Mouse (Mus musculus) midbrain, embryonic 13.5 days (tissue): ENCODE results near the gene Wnt9b. TPM values are rescaled to one million over a fixed set of nuclear protein-coding genes. Genes with fewer than 3 reads are reported as not detected.
A peak's percentile ranks its signal among the peaks of the same experiment; 100 is the strongest.

ENCODE experiments used
- ATAC-seq: fragments of 200-750 bp; cut with Nextera tagmentation; 2 replicates; pipeline ENCODE4 v1.8.0; 2017; ENCODE audit warnings: mild to moderate bottlenecking, moderate TSS enrichment, moderate library complexity
- H3K27ac ChIP-seq: fragments of 300-500 bp; sonication (generic); 2 replicates; pipeline ENCODE4 v1.5.1; 2015; ENCODE audit warnings: inconsistent platforms, mild to moderate bottlenecking, moderate library complexity
- H3K27me3 ChIP-seq: fragments of 300-500 bp; sonication (generic); 2 replicates; pipeline ENCODE4 v1.6.1; 2015; ENCODE audit warnings: mild to moderate bottlenecking, inconsistent platforms
- H3K36me3 ChIP-seq: fragments of 300-500 bp; sonication (generic); 2 replicates; pipeline ENCODE4 v1.6.1; 2015; ENCODE audit warnings: mild to moderate bottlenecking, inconsistent platforms
- H3K4me1 ChIP-seq: fragments of 300-500 bp; sonication (generic); replicated peaks from 2 replicates; pipeline ENCODE4 v1.6.1; 2015; ENCODE audit warnings: inconsistent platforms
- H3K4me2 ChIP-seq: fragments of 300-500 bp; sonication (generic); replicated peaks from 2 replicates; pipeline ENCODE4 v1.6.1; 2015; ENCODE audit warnings: moderate library complexity, mild to moderate bottlenecking, inconsistent platforms
- H3K4me3 ChIP-seq: fragments of 300-500 bp; sonication (generic); replicated peaks from 2 replicates; pipeline ENCODE4 v1.5.1; 2015; ENCODE audit warnings: mild to moderate bottlenecking, inconsistent platforms
- H3K9ac ChIP-seq: fragments of 300-500 bp; sonication (generic); replicated peaks from 2 replicates; pipeline ENCODE4 v1.6.1; 2015; ENCODE audit warnings: mild to moderate bottlenecking, inconsistent platforms
- H3K9me3 ChIP-seq: fragments of 300-500 bp; sonication (generic); 2 replicates; pipeline ENCODE4 v1.6.1; 2016; ENCODE audit warnings: mild to moderate bottlenecking, inconsistent platforms
- WGBS: fragments of 180-500 bp; shearing (Covaris S2); methylation state at CpG from one replicate; pipeline ENCODE4 v1.1.7; 2015; 5-methylcytosine and 5-hydroxymethylcytosine counted together
- polyA plus RNA-seq: library from polyadenylated mRNA; unstranded; fragments of >200 nt; fragmentation: Nextera tagmentation; extraction: Ambion mirVana; gene quantifications from 2 replicates; pipeline ENCODE4 v1.2.1, GENCODE M21; 2015

Wnt9b gene
- polyA plus RNA-seq, 1 experiment from 2014 or later, result 0.52 TPM

- Histone ChIP-seq H3K4me1 (peaks cover 26% of the 10 kb centered on the region), H3K9ac (peak overlapping the region; percentile 87), H3K27ac (peak overlapping the region; percentile 95), H3K4me2 (peak overlapping the region; percentile 73), H3K36me3 (0 out of 2 replicates have a peak, but pooled peaks cover 3% of the 10 kb centered on the region), H3K27me3 (no peaks in the 10 kb centered on the region), H3K9me3 (no peaks in the 10 kb centered on the region), H3K4me3 (peak overlapping the region; percentile 88)
- WGBS, result 2% methylated on average over 18 of the region's 18 CpGs
- ATAC-seq, result no peak; the same call in 1 of the 2 replicates
Measured at GRCm38 (mm10) chr11:103696851-103697564, 52.6 kb downstream of the Wnt9b start.

DNA sequence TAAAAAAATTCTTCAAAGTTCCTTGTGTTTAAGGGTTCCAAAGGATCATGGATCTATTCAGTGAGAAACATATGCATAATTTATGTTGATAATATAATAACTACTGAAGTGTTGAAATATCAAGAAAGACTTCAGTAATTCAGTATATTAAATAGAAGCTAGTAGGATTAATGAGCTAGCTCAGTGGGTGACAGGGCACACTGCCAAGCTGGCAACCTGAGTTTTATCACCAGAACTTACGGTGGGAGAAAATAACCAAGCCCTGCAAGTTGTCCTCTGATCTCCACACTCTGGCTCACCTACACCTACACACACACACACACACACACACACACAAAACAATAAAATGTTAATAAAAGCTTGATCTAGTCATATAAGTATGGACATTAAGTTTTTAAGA is 56.4 kb downstream of the Wnt9b start:
- WGBS, result 75% methylated on average over 1 of the region's 1 CpGs
- no peak overlapping the region for H3K4me3 ChIP-seq
- H3K4me2 ChIP-seq, result no peak overlapping the region
- H3K36me3 ChIP-seq, result peaks cover 13% of the 10 kb centered on the region
- peaks cover 27% of the 10 kb centered on the region for H3K4me1 ChIP-seq
- no peaks in the 10 kb centered on the region for H3K27me3 ChIP-seq
- H3K9ac ChIP-seq, result no peak overlapping the region
- H3K27ac ChIP-seq, result no peak overlapping the region
- ATAC-seq, result no peak
- no peaks in the 10 kb centered on the region for H3K9me3 ChIP-seq

GRCm38 (mm10) chr11:103691036-103691435 is 58.6 kb downstream of the Wnt9b start:
- WGBS, result 94% methylated on average over 1 of the region's 1 CpGs

GRCm38 (mm10) chr11:103688980-103689378 is 60.6 kb downstream of the Wnt9b start:
- Histone ChIP-seq H3K4me3 (no peak overlapping the region), H3K9me3 (no peaks in the 10 kb centered on the region), H3K9ac (no peak overlapping the region), H3K4me2 (no peak overlapping the region), H3K27ac (no peak overlapping the region), H3K27me3 (no peaks in the 10 kb centered on the region), H3K36me3 (peaks cover 51% of the 10 kb centered on the region), H3K4me1 (0 out of 2 replicates have a peak, but pooled peaks cover 8% of the 10 kb centered on the region)
- 49% methylated on average over 3 of the region's 3 CpGs for WGBS
- ATAC-seq, result no peak

More at GRCm38 (mm10) chr11:103691036-103691435, 58.6 kb downstream of the Wnt9b start:
- Histone ChIP-seq H3K4me1 (peaks cover 17% of the 10 kb centered on the region), H3K9me3 (no peaks in the 10 kb centered on the region), H3K27me3 (no peaks in the 10 kb centered on the region), H3K36me3 (peaks cover 33% of the 10 kb centered on the region), H3K4me3 (no peak overlapping the region), H3K4me2 (no peak overlapping the region), H3K27ac (no peak overlapping the region), H3K9ac (no peak overlapping the region)
- ATAC-seq, result no peak

- Histone ChIP-seq H3K4me3 (no peak overlapping the region), H3K9me3 (no peaks in the 10 kb centered on the region), H3K27ac (no peak overlapping the region), H3K27me3 (no peaks in the 10 kb centered on the region), H3K4me1 (0 out of 2 replicates have a peak, but pooled peaks cover 8% of the 10 kb centered on the region), H3K4me2 (no peak overlapping the region), H3K36me3 (peaks cover 56% of the 10 kb centered on the region), H3K9ac (no peak overlapping the region)
- WGBS, result 67% methylated on average over 6 of the region's 6 CpGs
- ATAC-seq, result no peak
Measured at GRCm38 (mm10) chr11:103688271-103688979, 61.2 kb downstream of the Wnt9b start.

- H3K9me3 ChIP-seq, result no peaks in the 10 kb centered on the region
- no peak overlapping the region for H3K9ac ChIP-seq
- H3K4me2 ChIP-seq, result no peak overlapping the region
- WGBS, result 94% methylated on average over 6 of the region's 6 CpGs
- H3K27me3 ChIP-seq, result no peaks in the 10 kb centered on the region
- no peak overlapping the region for H3K27ac ChIP-seq
- H3K4me3 ChIP-seq, result no peak overlapping the region
- 0 out of 2 replicates have a peak, but pooled peaks cover 8% of the 10 kb centered on the region for H3K4me1 ChIP-seq
- ATAC-seq, result no peak
- H3K36me3 ChIP-seq, result peaks cover 73% of the 10 kb centered on the region
Measured at GRCm38 (mm10) chr11:103686706-103687105, 62.9 kb downstream of the Wnt9b start.

DNA sequence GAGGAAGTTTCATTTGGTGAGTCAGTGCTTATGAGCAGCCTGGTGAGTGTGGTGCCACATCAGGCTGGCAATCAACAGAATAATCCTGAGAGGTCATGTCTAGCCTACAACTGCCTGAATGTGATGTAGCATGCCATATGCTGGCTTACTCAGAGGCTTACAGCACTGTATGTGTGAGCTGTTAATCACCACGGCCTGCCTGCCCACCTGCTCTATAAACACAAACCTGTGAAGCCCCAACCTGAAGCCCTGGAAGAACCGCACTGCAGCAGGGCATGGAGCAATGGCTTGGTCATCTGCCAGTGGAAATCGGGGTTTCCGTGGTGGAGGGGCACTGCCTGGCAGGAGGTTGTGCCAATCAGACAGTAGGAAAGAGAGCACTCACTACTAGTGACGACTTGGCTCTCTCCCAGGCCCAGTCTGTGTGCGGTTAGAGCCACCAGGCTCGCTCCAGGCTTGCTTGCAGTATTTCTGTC is 64.3 kb downstream of the Wnt9b start:
- no peaks in the 10 kb centered on the region for H3K27me3 ChIP-seq
- no peaks in the 10 kb centered on the region for H3K9me3 ChIP-seq
- WGBS, result 85% methylated on average over 7 of the region's 7 CpGs
- no peak overlapping the region for H3K4me3 ChIP-seq
- 0 out of 2 replicates have a peak, but pooled peaks cover 8% of the 10 kb centered on the region for H3K4me1 ChIP-seq
- H3K9ac ChIP-seq, result no peak overlapping the region
- H3K36me3 ChIP-seq, result peaks cover 86% of the 10 kb centered on the region
- ATAC-seq, result no peak
- no peak overlapping the region for H3K4me2 ChIP-seq
- no peak overlapping the region for H3K27ac ChIP-seq

- Histone ChIP-seq H3K4me3 (no peak overlapping the region), H3K4me1 (no peaks in the 10 kb centered on the region), H3K4me2 (no peak overlapping the region), H3K9ac (no peak overlapping the region), H3K27me3 (no peaks in the 10 kb centered on the region), H3K9me3 (no peaks in the 10 kb centered on the region), H3K27ac (no peak overlapping the region), H3K36me3 (peaks cover 95% of the 10 kb centered on the region)
- WGBS, result 85% methylated on average over 11 of the region's 11 CpGs
- no peak for ATAC-seq
Measured at GRCm38 (mm10) chr11:103683667-103684334, 65.8 kb downstream of the Wnt9b start.

Other genes with a start within 250 kb of the Wnt9b start
- not detected in 2 replicates for gene Lrrc37a, start 245.2 kb downstream of the Wnt9b start, polyA plus RNA-seq
- gene Gm884, start 128.7 kb downstream of the Wnt9b start, polyA plus RNA-seq, result not detected in 2 replicates
- gene Lyzl6, start 110.9 kb downstream of the Wnt9b start, polyA plus RNA-seq, result not detected in 2 replicates
- 0.22 TPM in 1 of 2 replicates, not detected in the other for gene Rprml, start 100.3 kb downstream of the Wnt9b start, polyA plus RNA-seq
- gene Gosr2, start 51.9 kb downstream of the Wnt9b start, polyA plus RNA-seq, result 90.5 and 96.1 TPM in 2 replicates
- gene Wnt3, start 24.3 kb upstream of the Wnt9b start, polyA plus RNA-seq, result 15.7 and 18.6 TPM in 2 replicates
- gene Nsf, start 204.2 kb upstream of the Wnt9b start, polyA plus RNA-seq, result 113 and 138 TPM in 2 replicates
- gene Arf2, start 216.9 kb upstream of the Wnt9b start, polyA plus RNA-seq, result 195 and 211 TPM in 2 replicates